Mouse (Mus musculus): ENCODE results near the gene Tiam1. TPM values are rescaled to one million over a fixed set of nuclear protein-coding genes. Genes with fewer than 3 reads are reported as not detected.

The Tiam1 gene
- total RNA-seq, 2 experiments from 2014 or later = 14.5 to 15.5 TPM

- DNase-seq (ENCODE audit: low spot score in 2 of 2) = no peak
These were observed 90.6 kb downstream of the Tiam1 start for GRCm38 (mm10) chr16:90052905-90053519.

DNA sequence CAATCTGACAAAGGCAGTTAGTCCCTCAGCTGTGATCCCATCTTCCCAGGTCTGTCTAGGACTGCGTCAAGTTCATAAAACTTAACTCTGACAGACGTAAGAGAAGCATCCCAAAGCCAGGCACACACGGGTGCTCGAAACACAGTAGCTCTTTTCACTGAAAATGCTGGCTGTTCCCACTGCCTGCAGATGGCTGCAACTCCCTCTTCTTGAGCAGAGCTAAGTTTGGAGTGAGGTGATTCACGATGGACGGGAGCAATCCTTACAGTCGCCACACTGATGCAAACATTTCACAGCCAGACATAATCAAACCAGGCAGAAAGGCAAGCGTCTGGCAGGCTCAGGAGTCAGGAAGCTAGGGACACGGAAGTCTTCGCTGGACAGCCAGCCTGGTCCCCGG is 91.2 kb downstream of the Tiam1 start:
- no peak for DNase-seq (ENCODE audit: low spot score in 2 of 2)

DNA sequence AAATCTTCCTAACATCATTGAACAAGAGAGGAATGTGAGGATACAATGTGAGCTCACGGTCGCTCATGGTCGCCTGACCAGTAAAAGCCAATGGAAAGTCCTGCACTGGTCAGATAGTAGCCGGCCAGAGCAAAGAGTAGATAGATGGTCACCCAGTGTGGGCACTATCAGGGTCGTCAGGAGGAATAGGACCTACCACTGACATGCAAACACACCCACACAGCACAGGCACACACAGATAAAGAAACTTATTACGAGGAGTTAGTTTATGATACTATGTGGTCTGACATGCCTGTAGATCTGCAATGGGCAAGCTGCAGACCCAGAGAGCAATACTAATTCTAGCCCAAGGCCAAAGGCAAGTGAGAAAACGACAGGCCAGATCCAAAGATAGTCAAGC is 92.5 kb downstream of the Tiam1 start:
- no peak for DNase-seq (ENCODE audit: low spot score in 2 of 2)

DNA sequence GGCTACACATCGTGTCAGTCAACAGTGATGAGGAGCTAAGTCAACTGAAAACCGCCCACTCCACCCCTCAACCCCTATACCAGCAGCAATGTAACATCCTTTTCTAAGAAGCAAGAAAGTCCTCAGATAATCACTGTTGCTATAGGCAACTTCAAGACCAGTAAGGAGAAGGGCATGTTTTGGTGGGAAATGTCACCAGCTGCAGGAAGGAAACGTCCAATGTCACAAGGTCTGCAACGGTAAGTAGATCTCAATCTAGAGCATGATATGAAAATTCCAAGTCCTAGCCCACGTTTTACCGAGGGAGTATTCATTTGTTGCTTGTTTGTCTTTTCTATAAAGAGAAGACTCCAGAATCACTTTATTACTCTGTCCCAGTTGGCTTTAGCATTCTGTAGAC is 95.7 kb downstream of the Tiam1 start:
- DNase-seq (ENCODE audit: low spot score in 2 of 2) = no peak

GRCm38 (mm10) chr16:90046494-90047158 is 96.9 kb downstream of the Tiam1 start:
- DNase-seq (ENCODE audit: low spot score in 2 of 2) = peak in 1 of 2 experiments; percentile 48

DNA sequence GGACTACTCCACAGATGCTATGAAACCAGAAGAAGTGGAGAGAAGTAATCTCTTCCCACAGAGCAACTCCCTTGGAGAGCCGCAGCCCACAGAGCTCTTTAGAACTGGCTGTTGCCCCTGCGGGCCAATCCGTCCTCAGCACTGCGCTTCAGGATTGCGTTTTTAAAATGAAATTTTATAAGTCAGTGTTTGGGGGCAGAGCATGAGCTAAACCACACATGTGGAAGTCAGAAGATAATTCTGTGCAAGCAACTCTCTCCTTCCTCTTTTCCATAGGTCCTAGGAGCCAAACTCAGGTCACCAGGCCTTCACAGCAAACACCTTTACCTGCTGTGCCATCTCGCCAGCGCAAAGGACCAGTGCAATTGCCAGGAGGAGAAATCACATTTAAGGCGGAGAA is 98.0 kb downstream of the Tiam1 start:
- no peak for DNase-seq (ENCODE audit: low spot score in 2 of 2)

- no peak for DNase-seq (ENCODE audit: low spot score in 2 of 2)
These were observed 99.4 kb downstream of the Tiam1 start for GRCm38 (mm10) chr16:90044004-90044754.

DNA sequence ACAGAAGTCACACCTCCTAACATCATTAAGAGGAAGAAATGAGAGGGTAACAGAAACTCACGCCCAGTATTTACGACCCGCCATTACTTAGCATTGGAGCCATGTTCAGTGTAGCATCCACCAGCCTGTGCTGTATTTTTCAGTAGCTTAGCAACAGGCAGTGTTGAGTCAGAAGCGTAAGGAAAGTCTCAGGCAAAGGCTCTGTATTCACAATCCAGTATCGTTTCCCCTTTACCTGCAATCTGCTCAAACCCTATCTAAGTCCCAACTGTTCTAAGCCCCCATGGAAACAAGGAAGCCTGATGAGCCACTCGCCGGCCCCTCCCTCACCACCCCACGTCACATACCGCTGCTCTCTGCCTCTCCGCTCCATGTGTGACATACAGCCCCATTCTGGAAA is 100.7 kb downstream of the Tiam1 start:
- DNase-seq (ENCODE audit: low spot score in 2 of 2) = no peak

GRCm38 (mm10) chr16:90042386-90042785 is 101.2 kb downstream of the Tiam1 start:
- no peak for DNase-seq (ENCODE audit: low spot score in 2 of 2)

GRCm38 (mm10) chr16:90040771-90041364 is 102.7 kb downstream of the Tiam1 start:
- no peak for DNase-seq (ENCODE audit: low spot score in 2 of 2)

GRCm38 (mm10) chr16:90035595-90036110 is 107.9 kb downstream of the Tiam1 start:
- no peak for DNase-seq (ENCODE audit: low spot score in 2 of 2)

GRCm38 (mm10) chr16:90030355-90030754 is 113.2 kb downstream of the Tiam1 start:
- DNase-seq (ENCODE audit: low spot score in 2 of 2) = no peak

GRCm38 (mm10) chr16:90027886-90028285 is 115.7 kb downstream of the Tiam1 start:
- no peak for DNase-seq (ENCODE audit: low spot score in 2 of 2)

DNA sequence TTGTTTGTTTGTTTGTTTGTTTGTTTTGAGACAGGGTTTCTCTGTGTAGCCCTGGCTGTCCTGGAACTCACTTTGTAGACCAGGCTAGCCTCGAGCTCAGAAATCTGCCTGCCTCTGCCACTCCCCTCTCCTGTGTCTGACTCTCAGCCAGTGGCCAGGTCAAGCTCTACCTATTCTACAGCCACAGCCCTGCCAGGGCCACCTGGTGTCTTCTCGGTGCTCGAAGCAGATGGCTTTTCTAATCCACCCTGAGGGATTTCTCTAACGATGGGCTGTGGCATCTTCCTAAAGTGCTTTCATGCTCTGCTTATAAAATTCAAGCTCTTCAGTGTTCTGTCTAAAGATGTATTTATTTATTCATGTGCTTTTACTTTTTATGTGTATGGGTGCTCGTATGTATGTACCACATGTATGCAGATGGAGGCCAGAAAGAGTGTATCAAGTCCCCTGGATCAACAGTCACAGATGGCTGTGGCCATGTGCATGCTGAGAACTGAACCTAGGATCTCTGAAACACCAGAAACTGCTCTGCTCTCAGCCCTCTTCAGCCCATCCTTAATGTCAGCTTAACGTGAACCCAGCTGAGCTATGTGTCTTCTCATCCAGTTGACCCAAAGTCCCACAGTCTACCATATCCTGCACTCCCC is 117.9 kb downstream of the Tiam1 start:
- DNase-seq (ENCODE audit: low spot score in 2 of 2) = no peak

GRCm38 (mm10) chr16:90023665-90024010 is 119.9 kb downstream of the Tiam1 start:
- DNase-seq (ENCODE audit: low spot score in 2 of 2) = no peak

- DNase-seq (ENCODE audit: low spot score in 2 of 2) = no peak
These were observed 120.5 kb downstream of the Tiam1 start for GRCm38 (mm10) chr16:90022932-90023664.

DNA sequence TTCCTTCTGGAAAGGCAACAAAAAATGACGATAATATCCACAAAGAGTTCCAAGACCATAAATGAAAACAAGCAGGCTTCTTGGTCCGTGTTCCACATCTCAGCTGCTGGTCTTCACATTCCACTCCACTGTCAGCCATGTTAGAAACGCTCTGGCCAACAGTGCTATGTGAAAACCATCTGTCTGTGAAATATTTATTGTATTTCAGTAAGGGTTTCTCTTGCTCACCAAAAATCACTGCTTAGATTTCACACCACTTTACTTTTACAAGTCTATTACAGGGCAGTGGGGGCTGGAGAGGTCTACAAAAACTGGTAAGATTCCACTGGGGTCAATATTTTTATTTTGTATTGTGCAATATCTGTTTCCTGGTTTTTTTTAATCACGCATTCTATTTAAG is 127.5 kb downstream of the Tiam1 start:
- no peak for DNase-seq (ENCODE audit: low spot score in 2 of 2)

DNA sequence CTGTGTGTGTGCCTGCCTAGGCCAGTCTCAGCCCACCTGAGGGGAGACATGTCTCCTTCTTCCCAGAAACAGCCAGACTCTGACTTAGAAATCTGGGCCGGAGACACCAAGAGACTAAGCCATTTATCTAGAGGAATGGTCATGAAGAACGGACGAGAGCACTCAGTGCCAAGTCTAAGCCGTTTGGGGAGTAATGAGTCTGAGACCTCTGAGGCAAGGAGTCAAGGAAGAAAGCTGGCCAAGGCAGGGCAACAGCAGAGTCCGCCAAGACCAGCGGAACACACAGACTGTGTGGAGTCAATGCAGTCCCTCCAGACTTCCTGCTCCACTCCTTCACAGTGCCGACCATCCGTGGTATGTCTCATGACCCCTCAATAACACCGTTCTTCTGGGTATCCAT is 129.0 kb downstream of the Tiam1 start:
- no peak for DNase-seq (ENCODE audit: low spot score in 2 of 2)

DNA sequence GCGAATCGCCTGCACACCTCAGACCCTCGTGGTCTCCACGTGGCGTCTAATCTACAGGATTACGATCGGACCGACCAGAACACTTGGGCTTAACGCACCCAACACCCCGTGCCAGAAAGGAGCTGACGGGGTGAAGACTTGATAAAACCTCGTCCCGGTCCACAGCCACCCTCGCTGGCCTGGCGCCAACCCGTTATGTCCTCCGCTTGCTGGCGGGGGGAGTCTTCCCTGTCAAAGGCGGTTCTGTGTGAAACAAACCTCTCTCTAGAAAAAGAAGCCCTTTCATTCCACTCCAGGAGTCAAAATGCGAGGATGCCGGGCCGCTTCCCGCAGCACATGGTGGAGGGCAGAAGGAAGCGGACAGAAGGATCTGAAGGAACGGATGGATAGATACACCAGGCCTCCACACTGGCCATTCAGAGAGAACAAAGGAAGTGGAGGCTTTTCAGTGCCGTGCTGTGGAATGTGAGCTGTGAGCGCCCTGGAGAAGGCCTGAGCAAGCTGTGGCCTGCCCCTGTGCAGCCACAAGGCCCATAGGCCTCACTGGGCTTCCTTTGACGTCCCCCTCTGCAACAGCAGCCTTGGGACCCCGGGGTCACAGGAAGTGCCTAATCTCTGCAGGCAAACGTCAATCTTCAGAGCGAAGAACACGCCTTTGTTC is 131.9 kb downstream of the Tiam1 start:
- DNase-seq (ENCODE audit: low spot score in 2 of 2) = no peak

DNA sequence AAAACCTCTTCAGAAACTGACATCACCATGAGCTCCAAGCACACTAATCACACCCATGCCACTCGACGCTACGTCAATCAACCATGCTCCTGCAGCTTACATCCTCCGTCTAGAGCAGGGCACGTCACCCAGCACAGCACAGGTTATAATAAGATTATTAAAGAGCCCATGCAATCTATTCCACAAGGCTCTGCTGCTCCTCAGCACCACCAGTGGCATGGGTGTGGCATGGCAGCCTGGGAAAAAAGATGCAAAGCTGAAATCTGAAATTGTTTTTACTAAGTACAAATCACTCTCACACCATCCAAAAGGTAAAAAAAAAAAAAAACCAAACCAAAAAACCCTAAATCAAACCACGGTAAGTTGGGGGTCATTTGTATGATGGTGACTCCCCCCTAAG is 135.1 kb downstream of the Tiam1 start:
- DNase-seq (ENCODE audit: low spot score in 2 of 2) = no peak
